Mouse (Mus musculus): ENCODE data around the gene Zfp986. TPM values are rescaled to one million over a fixed set of nuclear protein-coding genes. Genes with fewer than 3 reads are reported as not detected.
"Not testable (repeated sequence)": the region's sequence is repeated elsewhere in the genome, so short reads cannot be mapped to it uniquely, and the experiment has no call there.

Gene Zfp986
- total RNA-seq (2021): under 1 TPM in 1 of 2 experiments, not detected in 1; 0.27 TPM

- DNase-seq (ENCODE audit: low spot score in 2 of 2); intact Hi-C loops (cut with DNase I): not testable (repeated sequence)
These were observed at the start of gene Zfp986 for GRCm38 (mm10) chr4:145868494-145868893. Zfp986 (plus strand) TSS chr4:145868794.

DNA sequence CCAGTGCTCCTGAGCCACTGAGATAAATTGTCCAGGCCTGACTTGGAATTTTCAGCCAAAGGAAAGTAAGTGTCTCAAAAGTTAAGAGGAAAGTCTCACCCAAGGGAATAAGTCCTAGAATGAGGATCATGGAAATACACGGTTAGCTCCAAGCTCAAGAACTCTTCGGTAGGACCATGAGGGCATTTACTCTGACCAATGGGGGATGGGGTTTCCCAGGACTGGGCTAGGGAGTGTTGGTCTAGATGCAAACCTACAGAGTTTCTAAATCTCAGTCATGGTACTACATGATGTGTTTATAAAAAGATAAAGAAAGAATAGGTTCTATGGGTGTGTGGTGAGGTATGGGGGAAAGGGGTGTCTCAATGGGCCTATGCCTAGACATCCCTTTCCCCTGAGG lies 48.6 kb upstream of the Zfp986 start:
- intact Hi-C loops (cut with DNase I); DNase-seq (ENCODE audit: low spot score in 2 of 2): not testable (repeated sequence)

DNA sequence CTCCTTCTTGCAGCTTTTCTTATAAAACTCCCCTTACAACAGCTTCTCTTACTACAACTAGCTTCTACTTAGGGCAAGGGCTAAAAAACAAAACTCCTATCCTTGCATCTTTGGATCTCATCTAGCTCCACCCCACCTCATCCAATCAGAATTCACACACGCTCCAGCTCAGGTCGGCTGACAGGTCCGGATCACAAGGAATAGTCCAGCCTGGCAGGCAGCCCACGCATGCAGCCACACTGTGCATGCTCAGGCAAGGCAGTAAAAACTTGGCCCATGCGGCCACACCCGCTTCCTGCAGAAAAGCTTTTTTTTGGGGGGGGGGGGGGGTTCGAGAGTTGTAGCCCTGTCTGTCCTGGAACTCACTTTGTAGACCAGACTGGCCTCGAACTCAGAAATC lies 43.0 kb upstream of the Zfp986 start:
- intact Hi-C loops (cut with DNase I); DNase-seq (ENCODE audit: low spot score in 2 of 2): not testable (repeated sequence)

- intact Hi-C loops (cut with DNase I); DNase-seq (ENCODE audit: low spot score in 2 of 2): not testable (repeated sequence)
These were observed 37.1 kb upstream of the Zfp986 start for GRCm38 (mm10) chr4:145831328-145832062.

GRCm38 (mm10) chr4:145836300-145836862 lies 32.2 kb upstream of the Zfp986 start:
- DNase-seq (ENCODE audit: low spot score in 2 of 2); intact Hi-C loops (cut with DNase I): not testable (repeated sequence)

- DNase-seq (ENCODE audit: low spot score in 2 of 2); intact Hi-C loops (cut with DNase I): not testable (repeated sequence)
These were observed 31.6 kb upstream of the Zfp986 start for GRCm38 (mm10) chr4:145836863-145837440.

DNA sequence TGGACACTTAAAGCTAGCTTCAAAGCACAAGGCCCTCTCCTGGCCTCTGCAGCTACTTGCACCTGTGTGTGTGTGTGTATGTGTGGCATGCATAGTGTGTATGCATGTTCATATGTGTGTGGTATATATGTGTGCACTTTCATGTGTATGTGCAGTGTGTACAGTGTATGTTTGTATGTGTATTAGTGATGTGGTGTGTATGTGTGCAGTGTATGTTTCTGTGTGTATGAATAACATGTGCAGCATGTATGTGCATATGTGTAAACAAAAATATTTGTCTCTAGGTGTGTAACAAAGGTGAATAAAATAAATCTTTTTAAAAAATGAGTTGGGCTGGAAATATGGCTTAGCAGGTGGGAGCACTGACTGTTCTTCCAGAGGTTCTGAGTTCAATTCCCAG lies 21.8 kb upstream of the Zfp986 start:
- intact Hi-C loops (cut with DNase I); DNase-seq (ENCODE audit: low spot score in 2 of 2): not testable (repeated sequence)

DNA sequence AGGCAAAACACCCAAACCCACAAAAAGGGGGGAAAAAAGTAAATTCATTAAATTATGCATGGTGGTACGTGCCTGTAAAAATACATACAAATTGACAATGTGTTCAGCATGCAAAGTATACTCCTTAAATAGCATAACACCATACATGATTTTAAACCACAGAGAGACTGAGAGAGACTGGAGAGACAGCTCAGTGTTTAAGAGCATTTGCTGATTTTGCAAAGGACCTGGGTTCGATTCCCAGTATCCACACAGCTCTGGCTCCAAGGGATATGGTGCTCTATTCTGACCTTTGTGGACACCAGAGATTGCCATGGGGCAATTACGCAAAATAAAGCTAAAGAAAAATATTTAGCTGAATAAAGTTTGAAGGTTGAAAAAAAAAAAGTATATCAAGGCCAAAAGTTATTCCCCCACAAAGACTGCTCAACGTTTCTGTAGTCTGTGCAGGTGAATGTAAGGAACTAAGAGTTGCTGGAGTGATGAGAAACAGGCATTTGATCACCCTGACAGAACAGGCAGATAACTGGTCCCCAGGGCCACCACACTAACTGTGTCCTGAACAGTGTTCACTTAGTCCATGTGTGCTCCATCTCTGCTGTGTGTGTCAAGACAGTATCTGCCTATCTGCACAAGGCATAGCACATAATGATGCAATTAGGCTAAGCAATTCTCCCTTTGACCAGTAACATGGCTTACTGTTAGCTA lies 20.3 kb upstream of the Zfp986 start:
- DNase-seq (ENCODE audit: low spot score in 2 of 2); intact Hi-C loops (cut with DNase I): not testable (repeated sequence)

DNA sequence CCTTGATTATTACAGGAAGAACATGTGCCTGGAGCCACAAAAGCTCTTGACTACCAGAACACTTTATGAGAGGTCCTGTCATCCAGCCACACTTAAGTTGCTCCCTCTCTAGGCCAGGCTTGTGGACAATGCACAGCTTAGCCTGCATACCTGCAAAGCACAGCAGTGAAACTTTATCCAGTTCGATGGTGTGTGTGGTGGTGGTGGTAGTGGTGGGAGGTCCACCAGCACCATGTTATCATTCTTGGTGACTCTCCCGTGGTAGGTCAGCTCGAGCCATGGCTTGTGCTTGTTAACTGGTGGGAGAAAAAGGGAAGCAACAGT lies 19.7 kb upstream of the Zfp986 start:
- DNase-seq (ENCODE audit: low spot score in 2 of 2); intact Hi-C loops (cut with DNase I): not testable (repeated sequence)

- DNase-seq (ENCODE audit: low spot score in 2 of 2); intact Hi-C loops (cut with DNase I): not testable (repeated sequence)
These were observed 17.2 kb upstream of the Zfp986 start for GRCm38 (mm10) chr4:145851421-145851820.

DNA sequence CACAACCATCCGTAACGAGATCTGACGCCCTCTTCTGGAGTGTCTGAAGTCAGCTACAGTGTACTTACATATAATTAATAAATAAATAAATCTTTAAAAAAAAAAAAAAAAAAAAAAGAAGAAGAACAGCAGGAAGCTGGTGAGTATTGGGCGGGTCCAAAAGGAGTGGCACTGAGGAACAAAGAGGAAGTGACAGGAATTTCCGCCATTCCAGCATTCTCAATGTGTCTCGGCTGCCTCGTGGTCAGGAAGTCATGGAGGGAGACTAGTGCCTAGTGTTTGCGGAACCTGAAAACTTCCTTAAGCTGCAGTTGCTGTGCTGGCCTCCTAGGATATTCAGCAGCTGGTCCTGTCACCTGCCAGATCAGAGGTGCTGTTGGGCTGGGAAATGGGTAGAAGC lies 4.7 kb upstream of the Zfp986 start:
- DNase-seq (ENCODE audit: low spot score in 2 of 2); intact Hi-C loops (cut with DNase I): not testable (repeated sequence)

Other genes starting within 250 kb of the Zfp986 start
- gene Zfp980, start 198.1 kb upstream of the Zfp986 start, total RNA-seq (2021): under 1 TPM in 1 of 2 experiments, not detected in 1; 0.15 TPM
- gene Zfp987, start 228.5 kb downstream of the Zfp986 start, total RNA-seq (2021): not detected